Mouse (Mus musculus) kidney, postnatal 36 days (tissue): Measurements from ENCODE around the gene Reg4.

Source experiments
- DNase-seq, 2 experiments: peaks; one replicate each; pipeline ENCODE4 v3.0.0; 2021 to 2022; ENCODE audit warnings: mixed read lengths in 2 of 2

Gene Reg4

DNA sequence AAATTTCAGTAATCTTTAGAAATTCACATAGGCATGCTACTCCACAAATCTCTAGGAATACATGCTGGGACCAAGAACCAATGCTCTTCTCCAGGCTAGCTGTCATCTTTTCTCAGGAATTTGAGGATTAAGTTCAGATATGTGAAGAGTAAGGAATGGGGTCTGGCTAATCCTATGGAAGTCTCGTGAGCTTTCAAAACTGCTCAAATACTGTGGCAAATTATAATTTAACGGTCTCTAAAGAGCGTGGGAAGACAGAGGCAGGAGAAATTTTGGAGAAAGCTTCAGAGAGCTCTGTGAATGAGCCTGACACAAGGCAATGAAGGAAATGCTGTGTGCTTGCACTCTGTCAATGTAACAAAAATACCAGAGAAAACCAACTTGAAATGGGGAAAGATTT, 16.2 kb downstream of the Reg4 start:
- no peak for DNase-seq

- DNase-seq = no peak
These were observed 20.1 kb downstream of the Reg4 start for GRCm38 (mm10) chr3:98242051-98242450.

DNA sequence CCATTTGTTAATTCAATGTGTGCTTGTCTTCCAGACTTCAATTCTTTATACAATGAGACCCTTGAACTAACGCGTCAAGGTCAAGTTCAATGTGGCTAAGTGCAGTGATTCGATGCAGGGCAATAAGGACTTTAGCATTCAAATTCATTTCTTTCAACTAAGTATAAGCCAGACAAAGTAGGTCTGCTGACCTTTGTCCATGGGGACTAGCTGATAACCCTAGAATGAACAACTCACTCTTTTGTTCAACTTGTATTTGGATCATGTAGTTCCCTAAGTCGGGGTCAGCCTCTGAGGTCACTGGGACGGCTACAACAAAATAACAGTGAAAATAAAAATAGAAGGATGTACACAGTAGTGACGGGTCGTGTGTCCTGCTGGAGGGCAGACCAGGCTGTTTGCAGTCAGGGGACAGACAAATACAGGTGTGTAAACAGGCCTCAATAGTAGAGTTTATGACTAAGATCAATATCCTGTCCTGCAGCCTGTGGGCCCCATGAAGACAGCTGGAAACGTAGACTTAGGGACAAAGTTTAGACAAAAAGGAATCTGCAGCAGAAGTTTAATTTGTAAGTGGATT, 20.6 kb downstream of the Reg4 start:
- no peak for DNase-seq

GRCm38 (mm10) chr3:98245892-98246291, 23.9 kb downstream of the Reg4 start:
- DNase-seq = no peak

GRCm38 (mm10) chr3:98246985-98247751, 25.2 kb downstream of the Reg4 start:
- DNase-seq = no peak

DNA sequence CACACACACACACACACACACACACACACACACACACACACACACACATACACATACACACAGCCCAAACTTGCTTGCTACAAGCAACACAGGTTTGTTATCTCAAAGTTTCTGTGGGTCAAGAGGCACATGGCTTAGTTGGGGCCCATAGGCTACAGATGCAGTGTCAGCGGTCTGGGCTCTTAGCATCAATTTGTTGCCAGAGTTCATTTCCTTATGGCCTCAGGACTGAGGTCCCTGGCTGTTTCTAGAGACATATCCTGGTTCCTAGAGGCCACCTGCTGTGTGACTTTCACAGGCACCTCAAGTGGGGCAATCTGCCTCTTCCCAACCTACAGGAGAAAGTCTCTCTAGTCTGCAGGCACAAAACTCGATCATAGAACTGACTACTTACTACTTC, 27.4 kb downstream of the Reg4 start:
- DNase-seq = no peak

DNA sequence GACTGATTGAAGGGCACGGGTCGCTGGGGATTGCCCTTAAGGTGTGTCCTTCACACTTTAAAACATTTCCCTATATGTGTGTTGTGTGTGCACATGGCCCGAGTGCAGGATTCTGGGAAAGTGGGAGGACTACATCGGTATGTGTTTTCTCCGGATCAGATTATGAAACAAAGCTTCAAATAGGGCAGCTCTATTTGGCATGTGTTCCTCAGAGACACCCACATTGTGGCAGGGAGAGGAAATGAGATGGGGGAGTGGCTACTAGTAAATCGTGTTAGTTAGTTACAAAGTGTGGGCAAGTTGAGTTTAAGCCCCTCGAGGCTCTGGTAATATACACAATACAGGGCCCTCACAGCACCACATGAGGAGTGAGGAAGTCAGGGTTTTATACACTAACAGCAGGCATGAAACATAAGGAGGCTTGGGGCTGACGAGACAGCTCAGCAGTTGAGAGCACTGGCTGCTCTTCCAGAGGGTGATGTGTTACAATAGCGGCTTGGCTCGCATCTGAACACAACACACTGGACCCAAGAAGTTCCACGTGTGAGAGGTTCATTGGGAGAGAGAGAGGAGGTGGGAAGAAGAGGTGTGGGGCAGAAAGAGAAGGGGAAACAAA, 28.0 kb downstream of the Reg4 start:
- no peak for DNase-seq

- no peak for DNase-seq
These were observed 32.1 kb downstream of the Reg4 start for GRCm38 (mm10) chr3:98254059-98254458.

GRCm38 (mm10) chr3:98254656-98255583, 33.0 kb downstream of the Reg4 start:
- peak in 1 of 2 experiments; percentile 34 for DNase-seq

GRCm38 (mm10) chr3:98258723-98259122, 36.8 kb downstream of the Reg4 start:
- no peak for DNase-seq

DNA sequence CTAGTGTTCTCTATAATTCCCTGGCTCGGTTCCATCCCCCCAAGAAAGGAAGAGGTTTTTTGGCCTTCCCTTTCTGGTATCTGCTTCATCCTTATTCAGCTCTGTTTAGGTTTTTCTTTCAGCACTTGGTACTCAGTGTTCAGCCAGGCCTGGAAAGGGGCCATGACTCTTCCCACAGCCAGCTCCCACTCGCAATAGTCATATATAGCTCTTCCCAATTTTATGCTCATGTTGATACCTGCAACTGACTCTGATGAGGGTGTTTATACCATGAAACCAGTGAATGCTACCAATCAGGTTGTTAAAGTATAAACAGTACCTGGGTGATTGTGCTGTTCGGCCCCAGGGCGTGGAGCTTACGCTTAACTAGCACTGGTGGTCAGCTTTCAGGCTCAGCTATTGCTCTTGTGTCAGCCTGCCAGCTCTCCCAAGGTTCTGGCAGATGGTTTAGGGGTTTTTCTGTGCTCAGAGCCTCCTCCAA, 37.4 kb downstream of the Reg4 start:
- DNase-seq = peak; percentile 23 to 42

- peak; percentile 34 to 68 for DNase-seq
These were observed 38.6 kb downstream of the Reg4 start for GRCm38 (mm10) chr3:98260534-98260933.

DNA sequence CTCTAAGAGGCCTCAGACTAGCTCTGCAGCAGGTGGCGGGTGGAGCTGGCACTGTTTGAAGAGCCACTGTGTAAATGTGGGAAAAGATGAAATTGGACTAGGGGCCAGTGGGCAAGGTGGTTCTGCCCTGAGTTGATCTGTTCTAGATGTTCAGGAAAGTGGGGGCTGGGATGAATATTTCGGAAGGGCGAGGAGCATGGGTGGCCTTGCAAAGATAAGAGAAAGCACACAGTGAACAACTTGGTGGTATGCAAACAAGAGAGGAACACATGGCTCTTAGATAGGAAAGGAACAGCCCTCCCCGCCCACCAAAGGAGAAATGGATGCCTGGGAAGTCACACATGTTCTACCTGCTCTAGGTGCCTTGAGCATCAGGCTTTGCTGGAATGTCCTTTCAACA, 39.5 kb downstream of the Reg4 start:
- DNase-seq = no peak

DNA sequence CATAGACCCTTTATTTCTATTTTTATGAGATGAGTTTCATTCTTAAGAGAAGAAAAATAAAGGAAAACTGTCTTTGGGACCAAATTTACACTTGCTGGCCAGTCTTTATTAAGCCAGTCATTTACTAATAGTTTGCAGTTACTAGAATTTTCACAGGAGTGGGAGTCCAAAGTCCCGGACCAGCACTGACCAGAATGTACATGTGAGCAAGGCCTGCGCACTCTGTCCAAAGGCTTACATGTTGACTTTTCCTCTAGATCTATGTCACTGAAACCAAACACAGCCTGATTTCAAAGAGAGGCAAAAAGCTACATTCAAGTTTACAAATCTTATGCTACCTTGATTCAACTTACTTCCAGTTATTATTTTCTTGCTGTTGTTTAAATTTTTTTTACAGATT, 40.2 kb downstream of the Reg4 start:
- peak; percentile 67 to 83 for DNase-seq

GRCm38 (mm10) chr3:98267249-98267651, 45.3 kb downstream of the Reg4 start:
- DNase-seq = peak; percentile 58 to 84

DNA sequence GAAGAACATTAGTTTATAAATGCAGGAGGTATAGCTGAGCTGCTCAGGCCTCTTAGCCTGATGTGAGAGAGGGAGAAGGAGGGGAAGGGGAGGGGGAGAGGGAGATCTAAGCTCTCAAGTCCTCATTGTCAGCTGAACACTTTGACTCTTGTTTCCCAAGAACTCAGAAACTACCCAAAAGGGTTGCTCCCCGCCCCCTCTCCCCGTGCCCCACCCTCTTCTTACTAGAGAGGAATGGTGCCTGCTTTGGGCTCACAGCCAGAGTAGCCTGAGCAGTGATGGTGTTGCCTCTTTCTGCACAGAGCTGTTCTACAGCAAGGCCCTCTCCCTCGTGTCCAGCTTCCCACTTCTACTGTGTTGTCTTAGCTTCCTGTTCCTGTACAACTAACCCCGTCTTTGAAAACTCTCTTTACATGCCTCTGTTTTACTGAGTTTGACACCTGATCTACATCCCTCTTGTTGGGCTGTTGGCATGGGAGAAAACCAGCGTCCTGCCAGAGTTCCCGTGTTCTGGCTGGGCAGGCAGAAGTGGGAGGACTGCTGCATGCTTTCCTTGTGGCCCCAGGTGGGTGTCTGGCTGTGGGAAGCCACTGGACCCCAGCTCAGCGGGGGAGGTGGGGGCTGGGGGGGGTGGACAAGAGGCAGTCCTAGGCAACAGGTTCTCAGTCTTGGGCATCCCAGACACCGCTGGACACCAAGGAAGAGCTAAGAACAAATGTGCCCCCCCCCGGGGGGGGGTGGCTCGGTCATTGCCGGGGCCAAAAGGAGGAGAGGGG, 51.9 kb downstream of the Reg4 start:
- no peak for DNase-seq

DNA sequence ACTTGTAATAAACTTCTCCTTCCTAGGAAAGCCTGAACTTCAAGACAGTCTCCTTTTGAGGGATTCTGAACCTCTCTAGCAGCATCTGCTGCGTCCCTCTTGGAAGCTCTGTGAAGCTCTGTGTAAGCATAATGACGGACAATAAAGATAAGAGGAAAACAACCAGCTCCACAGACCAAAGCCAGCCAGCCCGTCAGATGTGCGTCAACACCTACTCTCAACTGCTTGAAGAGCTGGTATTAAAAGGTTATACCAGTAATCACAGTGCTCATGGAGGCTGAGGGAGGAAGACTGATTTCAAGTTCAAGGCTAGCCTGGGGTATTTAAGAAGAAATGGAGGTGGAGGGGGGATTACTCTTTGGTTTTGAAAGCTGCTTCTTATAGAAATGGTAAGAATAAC, 57.7 kb downstream of the Reg4 start:
- DNase-seq = no peak

GRCm38 (mm10) chr3:98280204-98280932, 58.4 kb downstream of the Reg4 start, which contains the start of gene Hmgcs2:
TSS of gene Hmgcs2 (plus strand) at chr3:98280435.
- peak; percentile 71 to 83 for DNase-seq

DNA sequence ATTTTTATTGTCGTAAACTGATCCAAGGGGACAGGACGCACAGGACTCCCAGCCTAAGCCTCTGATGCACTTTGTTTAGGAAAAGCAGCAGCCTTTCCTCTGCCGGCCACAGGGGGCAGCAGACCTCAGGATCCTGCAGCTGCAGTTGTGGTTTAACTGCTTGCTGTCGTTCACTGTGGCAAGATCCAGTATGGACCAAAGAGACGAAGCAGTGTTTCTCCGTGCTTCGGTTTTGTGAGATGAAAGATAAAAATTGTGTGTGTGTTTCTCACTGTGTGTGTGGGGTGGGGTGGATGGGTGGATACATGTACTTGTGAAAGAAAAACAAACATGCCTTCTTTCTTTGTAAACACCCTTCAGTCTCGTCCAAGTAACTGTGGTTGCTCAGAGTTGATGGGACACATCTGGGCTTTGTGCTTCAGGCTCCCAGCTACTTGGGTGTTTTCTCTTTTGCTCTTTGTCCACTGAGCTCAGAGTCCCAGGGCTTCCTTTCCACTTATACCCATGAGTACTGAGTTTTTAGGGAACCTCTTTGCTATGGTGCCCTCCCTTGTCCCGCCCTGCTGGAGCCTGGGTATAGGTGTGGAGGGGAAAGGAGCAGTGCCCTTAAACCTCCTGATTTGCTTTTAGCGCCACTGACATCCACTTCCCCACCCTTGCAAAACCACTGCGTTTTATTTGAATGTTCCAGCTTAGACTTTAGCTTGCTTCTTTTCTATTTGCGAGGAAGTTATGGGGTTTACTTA, 59.1 kb downstream of the Reg4 start:
- DNase-seq = peak; percentile 65 to 78

DNA sequence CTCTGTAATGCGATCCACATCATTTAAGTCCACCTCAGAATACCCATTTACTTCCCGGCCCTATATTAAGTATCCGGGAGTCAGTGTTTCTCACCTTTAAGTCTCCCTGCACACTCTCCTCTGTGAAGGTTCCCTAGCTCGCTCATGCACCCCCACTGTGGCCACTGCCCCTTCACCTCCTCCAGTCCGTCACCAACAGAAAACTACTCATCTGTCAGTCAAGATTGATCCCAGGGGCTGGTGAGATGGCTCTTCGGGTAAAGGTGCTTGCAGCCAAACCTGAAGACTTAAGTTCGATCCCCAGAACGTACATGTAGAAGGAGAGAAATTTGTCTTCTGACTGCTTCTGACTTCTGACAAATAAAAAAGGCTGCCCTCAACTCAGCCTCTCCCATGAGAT, 60.5 kb downstream of the Reg4 start:
- no peak for DNase-seq
